Mouse (Mus musculus) right cerebral cortex, adult 2 months (tissue): ENCODE data around the gene Nrp1.
A peak's percentile ranks its signal among the peaks of the same experiment; 100 is the strongest.

Experiments used
- DNase-seq, 2 experiments: peaks; one replicate each; pipeline ENCODE4 v3.0.0; 2021 to 2022; ENCODE audit warnings: low spot score in 2 of 2

The Nrp1 gene

GRCm38 (mm10) chr8:128464056-128464623 lies 105.7 kb downstream of the Nrp1 start:
- no peak for DNase-seq

DNA sequence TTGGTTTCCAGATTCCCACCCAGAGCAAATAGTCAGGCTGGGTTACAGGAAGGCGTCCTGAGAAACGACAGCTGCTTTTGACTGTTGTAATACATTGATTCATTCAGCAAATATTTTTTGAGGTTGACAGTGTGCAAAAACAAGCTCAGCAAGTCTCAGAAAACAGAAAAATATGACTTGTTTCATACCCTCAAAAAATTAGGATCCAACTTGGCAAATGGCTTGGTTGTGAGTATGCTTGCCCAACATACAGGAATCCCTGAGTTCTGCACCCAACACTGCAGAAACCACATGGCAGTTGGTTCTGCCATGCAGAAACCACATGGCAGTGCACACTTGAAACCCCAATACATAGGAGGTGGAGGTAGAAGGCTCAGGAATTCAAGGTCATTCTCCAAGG lies 107.1 kb downstream of the Nrp1 start:
- no peak for DNase-seq

DNA sequence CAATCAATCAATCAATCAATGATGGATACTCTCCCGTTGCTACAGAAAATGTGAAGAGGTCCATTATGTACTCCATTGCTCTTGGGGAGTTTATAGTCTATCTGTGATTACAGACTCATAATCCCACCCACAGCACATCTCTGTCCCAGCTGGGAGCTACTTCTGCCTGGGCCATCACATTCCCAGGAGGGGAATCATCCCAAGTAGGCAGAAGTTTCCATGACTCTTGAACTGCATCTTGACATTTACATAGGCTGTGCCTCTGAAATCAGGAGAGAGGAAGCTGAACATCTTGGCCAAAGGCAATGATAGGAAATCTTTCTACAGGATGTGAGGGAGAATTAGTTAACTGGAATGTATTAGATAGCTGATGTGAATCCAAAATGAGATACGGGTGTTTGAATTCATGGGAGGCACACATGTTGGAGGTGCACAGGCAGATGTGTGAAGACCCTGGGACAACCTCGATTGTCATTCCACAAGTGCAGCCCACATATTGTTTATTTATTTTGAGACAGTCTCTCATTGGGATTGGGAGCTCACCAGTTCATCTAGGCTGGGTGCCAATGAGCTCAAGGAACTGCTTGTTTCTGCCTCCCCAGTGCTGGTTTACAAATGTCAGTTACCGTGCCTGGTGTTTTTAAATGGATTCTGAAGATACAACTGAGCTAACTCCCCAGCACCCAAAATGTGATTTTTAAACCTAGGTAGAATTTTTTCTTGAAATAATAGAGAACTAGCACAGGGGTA lies 108.5 kb downstream of the Nrp1 start:
- no peak for DNase-seq

GRCm38 (mm10) chr8:128470097-128470496 lies 111.7 kb downstream of the Nrp1 start:
- no peak for DNase-seq

DNA sequence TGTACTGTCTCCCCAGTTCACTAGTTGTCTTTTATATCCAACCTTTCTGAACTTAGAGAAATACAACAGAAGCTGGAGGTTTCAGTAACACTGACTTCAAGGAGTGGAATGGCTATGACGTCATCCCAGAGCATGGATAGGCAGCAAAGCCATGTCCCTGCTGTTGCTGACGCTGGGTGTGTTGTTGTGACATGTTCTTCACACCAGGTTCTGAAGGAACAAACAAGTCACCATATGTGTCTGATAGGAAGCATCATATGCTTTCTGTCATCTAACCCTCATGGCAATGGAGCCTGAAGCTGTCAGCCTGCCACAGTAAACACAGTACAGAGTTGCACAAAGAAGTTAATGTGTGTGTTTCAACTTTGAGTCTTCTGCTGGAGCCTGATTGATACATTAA lies 112.8 kb downstream of the Nrp1 start:
- DNase-seq: no peak

- no peak for DNase-seq
Observed at GRCm38 (mm10) chr8:128472871-128473270, 114.5 kb downstream of the Nrp1 start.

DNA sequence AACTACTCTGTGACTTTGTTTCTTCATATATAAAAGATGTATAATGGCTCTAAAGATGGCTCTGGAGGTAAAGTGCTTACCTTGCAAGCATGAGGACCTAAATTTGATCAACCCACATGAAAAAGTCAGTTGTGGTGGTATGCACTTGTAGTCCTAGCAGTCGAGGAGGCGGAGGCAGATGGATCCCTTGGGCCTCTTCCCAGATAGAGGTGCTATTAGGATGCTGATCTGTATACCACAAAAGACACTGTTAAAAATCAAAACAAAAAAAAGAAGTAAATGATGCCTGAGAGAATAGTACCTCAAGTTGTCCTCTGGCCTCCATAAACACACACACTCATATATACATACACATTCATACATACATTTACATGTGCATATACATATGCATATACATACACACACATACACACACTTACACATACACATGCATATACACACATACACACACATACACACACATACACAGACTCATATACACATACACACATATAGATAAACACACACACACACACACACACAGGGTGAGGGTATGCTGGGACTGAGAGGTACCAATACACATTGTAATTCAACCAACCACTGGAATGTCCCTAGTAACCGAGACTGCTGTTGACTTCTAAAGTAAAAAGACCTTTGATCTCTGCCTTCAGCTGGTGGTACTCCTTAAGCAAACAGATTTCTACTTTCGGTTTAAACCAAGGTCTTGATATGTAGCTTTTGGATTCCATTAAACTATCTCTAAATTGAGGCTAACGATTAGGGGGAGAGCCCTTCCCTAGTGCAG lies 115.2 kb downstream of the Nrp1 start:
- DNase-seq: no peak

DNA sequence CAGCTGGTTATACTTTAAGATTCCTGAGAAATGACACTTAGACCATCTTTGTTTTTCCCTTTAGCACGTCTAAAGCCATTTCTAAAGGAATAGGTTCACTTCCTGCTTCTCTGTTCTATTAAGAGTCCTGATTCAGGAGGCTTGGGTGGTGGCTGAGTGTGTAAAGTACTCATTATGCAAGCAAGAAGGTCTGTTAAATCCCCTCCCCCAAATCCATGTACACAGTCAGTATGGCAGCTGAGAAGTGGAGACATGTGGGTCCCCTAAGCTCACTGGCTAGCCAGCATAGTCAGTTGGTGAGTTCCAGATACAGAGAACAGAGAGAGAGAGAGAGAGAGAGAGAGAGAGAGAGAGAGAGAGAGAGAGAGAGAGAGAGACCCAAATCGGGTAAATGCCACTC lies 116.2 kb downstream of the Nrp1 start:
- no peak for DNase-seq

GRCm38 (mm10) chr8:128476206-128476605 lies 117.8 kb downstream of the Nrp1 start:
- no peak for DNase-seq

DNA sequence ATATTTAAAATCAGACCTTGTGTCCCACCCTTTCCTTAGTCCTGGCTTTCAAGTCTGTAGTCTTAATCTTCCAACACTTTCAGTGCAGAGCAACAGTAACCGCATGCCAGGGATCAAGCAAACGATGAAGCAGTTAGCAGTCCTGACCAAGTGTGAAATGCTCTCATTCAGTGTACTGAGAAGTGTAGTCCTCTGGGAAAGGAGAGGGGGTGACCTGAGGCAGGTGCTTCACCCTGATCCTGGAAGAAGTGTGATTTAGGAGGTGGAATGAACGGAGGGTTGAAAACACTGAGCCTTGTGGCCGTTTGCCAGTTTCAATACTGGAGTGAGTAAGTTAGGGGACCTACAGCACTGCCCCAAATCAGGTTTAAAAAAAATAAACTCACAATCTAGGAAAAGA lies 119.6 kb downstream of the Nrp1 start:
- DNase-seq: no peak

DNA sequence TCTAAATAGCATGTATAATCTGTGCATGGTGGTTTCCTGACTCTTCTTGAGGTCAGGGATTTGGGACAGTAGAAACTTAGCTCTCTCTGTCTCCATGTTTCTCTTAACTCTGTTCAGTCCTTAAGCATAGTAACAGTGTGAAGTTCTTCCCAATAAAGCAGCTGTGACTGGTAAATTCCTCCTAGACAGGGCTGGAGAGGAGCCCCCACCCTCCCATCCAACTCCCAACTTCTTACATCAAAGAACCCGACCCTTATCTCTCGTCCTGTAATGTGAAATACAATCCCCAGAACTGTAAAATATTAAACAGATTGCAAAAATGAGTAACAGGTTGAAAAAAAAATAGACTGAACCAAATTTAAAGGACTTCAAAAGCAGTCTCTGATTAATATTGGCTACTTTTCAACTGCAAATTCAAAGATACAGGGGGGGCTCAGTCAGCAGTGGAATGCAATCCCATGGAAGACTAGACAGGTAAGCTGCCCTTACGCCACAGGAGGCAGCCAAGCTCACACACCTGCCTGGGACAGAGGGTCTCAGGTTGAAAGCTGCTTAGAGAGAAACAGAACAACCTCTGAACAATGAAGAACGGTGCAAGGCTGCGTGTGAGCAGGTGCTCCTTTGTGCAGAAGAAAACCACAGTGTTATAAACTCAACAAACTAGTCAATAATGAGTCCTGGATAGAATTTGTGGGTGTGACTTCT lies 121.1 kb downstream of the Nrp1 start:
- no peak for DNase-seq

- DNase-seq: no peak
Observed at GRCm38 (mm10) chr8:128480896-128481665, 122.7 kb downstream of the Nrp1 start.

DNA sequence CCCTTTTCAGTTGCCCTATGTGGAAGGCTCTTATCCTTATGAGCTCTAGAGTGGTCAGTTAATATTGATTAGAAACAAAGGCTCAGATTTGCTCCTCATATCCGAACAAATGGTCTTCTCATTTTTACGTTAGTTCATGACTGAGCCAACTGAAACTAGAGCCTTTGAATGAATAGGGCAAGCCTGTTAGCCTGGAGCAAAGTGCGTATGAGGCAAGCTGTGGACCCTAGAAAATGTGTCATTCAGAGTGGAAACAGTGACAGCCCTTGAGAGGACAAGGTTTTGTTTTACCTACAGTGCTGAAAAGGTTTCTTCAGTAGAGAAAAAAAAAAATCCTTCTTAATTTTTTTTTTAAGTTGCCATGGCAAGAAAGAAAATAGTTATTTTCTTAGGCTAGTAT lies 124.9 kb downstream of the Nrp1 start:
- no peak for DNase-seq

DNA sequence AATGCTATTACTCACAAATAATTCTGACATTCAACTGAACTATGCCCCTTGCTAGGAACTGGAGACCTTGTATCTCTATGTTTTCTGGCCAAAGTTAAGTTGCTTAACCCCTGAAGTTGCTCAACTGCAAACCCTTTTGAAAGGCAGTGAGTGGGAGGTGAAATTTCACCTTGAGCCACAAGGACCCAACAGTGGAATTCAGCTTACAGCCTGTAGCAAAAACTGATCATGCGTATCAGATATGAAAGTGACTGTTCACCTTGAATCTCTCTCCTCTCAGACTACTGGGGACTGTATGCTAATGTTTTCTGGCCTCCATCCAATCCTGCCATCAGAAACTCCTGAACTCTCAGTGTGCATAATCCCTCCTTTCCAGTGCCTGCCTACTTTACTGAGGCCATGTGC lies 126.3 kb downstream of the Nrp1 start:
- DNase-seq: no peak

- no peak for DNase-seq
Observed at GRCm38 (mm10) chr8:128486043-128486442, 127.6 kb downstream of the Nrp1 start.

- DNase-seq: no peak
Observed at GRCm38 (mm10) chr8:128487966-128488931, 129.8 kb downstream of the Nrp1 start.

DNA sequence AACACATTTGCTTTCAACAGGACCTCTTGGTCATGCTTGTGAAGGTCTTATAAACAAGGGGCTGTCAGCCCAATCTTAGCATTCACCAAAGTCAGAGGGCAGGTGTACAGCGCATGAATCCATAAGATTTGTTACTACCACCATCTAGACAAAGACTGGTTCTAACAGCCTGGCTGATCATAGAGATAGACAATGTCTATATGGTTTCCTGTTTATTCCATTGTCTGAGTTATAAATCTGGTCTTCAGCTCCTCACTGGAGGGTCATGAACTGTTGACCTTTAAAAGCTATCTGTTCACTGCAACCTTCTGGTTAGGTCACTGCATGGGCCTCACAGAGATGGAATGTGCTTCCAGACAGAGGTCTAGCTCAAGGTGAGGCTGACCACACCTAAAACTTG lies 130.9 kb downstream of the Nrp1 start:
- no peak for DNase-seq

DNA sequence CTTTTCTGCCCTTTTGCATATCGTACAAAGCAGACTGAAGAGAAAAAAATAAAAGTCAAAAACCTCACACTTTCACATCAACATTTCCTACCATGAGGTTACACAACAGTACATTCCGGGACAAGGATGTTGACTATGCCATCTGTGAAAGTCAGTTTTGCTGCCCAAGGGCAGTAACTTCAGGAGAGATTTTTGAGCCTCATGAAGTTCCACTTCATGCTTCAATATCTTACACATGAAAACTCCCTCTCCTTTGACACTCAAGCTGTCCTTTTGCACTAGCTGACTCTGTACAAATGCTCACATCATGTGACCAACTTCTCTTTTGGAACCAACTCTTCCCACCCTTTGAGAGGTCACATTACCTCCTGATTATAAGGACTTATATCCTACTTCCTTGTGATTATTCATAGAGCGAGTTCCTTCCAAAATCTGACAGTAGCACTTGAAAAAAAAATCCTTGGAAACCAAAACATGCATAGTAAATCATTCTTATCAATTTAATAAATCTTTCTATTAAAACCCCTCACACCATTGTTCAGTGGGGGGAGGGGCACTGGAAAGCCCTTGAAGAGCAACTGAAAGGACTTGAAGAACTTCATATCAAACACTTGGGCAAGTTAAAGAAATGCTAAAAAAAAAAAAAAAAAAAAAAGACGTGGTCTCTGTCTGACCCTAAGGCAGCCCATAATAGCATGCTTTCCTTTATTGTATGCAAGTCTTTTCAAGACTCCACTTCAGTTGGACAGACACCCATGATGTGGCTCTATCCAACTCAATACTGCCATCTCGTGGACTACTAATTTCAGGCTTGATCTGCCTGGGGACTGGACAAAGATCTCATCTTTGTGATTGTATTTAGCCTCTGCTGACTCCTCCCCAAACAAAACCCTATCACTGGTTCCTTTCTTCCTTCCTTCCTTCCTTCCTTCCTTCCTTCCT lies 133.0 kb downstream of the Nrp1 start:
- peak; percentile 59 to 77 for DNase-seq

DNA sequence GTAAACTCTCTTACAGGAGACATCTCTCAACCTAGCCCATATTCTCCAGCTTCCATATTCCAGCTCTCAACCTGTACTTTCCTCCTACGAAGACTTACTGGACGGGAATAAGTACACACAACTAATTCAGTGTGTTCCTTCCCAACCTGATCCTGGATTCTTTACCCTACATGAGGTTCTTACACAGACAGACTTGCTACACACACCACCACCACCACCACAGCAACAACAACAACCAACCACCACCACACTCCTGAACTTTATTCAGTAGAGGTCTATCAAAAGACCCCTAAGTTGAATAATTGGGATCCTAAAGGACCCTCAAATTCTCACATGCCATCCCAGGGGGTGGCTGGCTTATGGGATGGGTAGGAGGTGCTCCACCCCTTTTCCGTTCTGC lies 135.4 kb downstream of the Nrp1 start:
- no peak for DNase-seq
